In the genomic region with DNA sequence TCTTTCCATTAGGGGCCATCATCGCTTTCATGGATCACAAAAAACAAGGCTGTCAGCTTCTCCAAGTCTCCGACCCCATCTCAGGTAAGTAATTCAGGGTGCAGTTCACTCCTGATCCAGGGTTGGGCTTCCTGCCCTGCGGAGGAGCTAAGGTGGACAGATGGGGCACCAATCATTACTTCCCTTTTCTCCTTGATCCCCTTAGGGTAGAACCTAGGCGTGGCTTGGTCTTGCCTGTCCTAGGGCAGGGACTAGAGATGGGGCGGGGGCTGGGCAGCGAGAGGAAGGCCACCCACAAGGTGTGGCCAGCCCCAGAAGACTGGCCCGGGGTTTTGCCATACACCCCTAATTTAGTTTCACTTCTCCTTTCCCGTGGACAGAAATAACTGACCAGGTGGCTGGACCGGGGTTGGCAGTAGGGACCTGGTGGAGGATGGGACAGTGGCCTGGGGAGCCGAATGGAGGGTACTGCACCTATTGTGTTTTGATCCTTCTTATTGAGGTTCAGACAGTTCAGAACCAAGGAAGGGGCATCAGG, we compare ENCODE assay signal across 8 mouse cellular contexts. TPM values are rescaled to one million over a fixed set of nuclear protein-coding genes. Genes with fewer than 3 reads are reported as not detected.
DNase-seq lines count a peak whose midpoint lies in the region; ATAC-seq and TF ChIP-seq lines count a peak whose summit lies in the region.

No protein-coding gene starts in this region.

- H3K4me1 ChIP-seq in bone marrow, adult 2 months (ENCODE audit: control insufficient read depth, insufficient read depth, low read length) = peaks cover 2% of the 10 kb centered on the region
- H3K4me1 ChIP-seq in heart, embryonic 14.5 days (ENCODE audit: control insufficient read depth in 2 of 2, insufficient read depth in 2 of 2, low read length in 2 of 2) = peaks cover 13 to 15% of the 10 kb centered on the region in 2 experiments; a peak in 3 of 4 replicates
- peaks cover 56% of the 10 kb centered on the region for H3K4me1 ChIP-seq in liver, embryonic 15.5 days (replicated peaks)
- H3K4me1 ChIP-seq in neural tube, embryonic 13.5 days (replicated peaks) = peaks cover 21% of the 10 kb centered on the region

- peak; percentile 53; the same call in 1 of the 2 replicates for ATAC-seq in cerebellum, adult (ENCODE audit: insufficient number of reproducible peaks, low FRiP score, low TSS enrichment)
- ATAC-seq in heart, embryonic 14.5 days (ENCODE audit: insufficient number of reproducible peaks, insufficient read depth, low FRiP score, low read depth) = no peak
- peak; percentile 5; the same call in 1 of the 2 replicates for ATAC-seq in liver, embryonic 15.5 days (ENCODE audit: insufficient read depth)
- no peak for ATAC-seq in neural tube, embryonic 13.5 days (ENCODE audit: low read depth)

- WGBS in bone marrow, adult 2 months = 1% methylated on average over 10 of the region's 10 CpGs
- WGBS in heart, embryonic 14.5 days = 12% methylated on average over 10 of the region's 10 CpGs
- 11% methylated on average over 10 of the region's 10 CpGs for WGBS in liver, embryonic 15.5 days (ENCODE audit: insufficient replicate concordance)
- WGBS in neural tube, embryonic 13.5 days = 13% methylated on average over 10 of the region's 10 CpGs

- intact Hi-C loops in gastrocnemius, postnatal 36 days (cut with DNase I) = no loop called here

- 0 out of 2 replicates have a peak, but pooled peaks have one; percentile 12 for TF ChIP-seq POLR2A in bone marrow, adult 2 months (IDR thresholded peaks at IDR 0.05; ENCODE audit: borderline replicate concordance, control insufficient read depth, low read depth, low read length)

- H3K9me3 ChIP-seq in heart, embryonic 14.5 days (ENCODE audit: control insufficient read depth, low read length) = no peaks in the 10 kb centered on the region
- no peaks in the 10 kb centered on the region for H3K9me3 ChIP-seq in liver, embryonic 15.5 days (replicated peaks)
- no peaks in the 10 kb centered on the region for H3K9me3 ChIP-seq in neural tube, embryonic 13.5 days

- H3K4me3 ChIP-seq in bone marrow, adult 2 months (replicated peaks; ENCODE audit: control insufficient read depth, low read depth, low read length) = peak overlapping the region; percentile 64
- peak overlapping the region; percentile 37 to 40; a peak in 3 of 4 replicates for H3K4me3 ChIP-seq in heart, embryonic 14.5 days (ENCODE audit: control insufficient read depth in 1 of 2, insufficient read depth in 1 of 2, low read depth in 1 of 2, low read length in 2 of 2)
- peak overlapping the region; percentile 57 for H3K4me3 ChIP-seq in liver, embryonic 15.5 days (replicated peaks)
- H3K4me3 ChIP-seq in neural tube, embryonic 13.5 days = peak overlapping the region; percentile 29

- peak overlapping the region; percentile 54; the same call in 1 of the 2 replicates for H3K9ac ChIP-seq in heart, embryonic 14.5 days (ENCODE audit: low read length)
- H3K9ac ChIP-seq in liver, embryonic 15.5 days = peak overlapping the region; percentile 42; the same call in 1 of the 2 replicates
- no peak overlapping the region for H3K9ac ChIP-seq in neural tube, embryonic 13.5 days

- H3K27ac ChIP-seq in bone marrow, adult 2 months (ENCODE audit: control insufficient read depth, insufficient read depth, low read depth, low read length, poor library complexity) = peak overlapping the region; percentile 70
- no peak overlapping the region for H3K27ac ChIP-seq in heart, embryonic 14.5 days (replicated peaks in 1 of 2; ENCODE audit: control insufficient read depth in 1 of 2, insufficient read depth in 1 of 2, low read depth in 2 of 2, low read length in 2 of 2)
- H3K27ac ChIP-seq in liver, embryonic 15.5 days (replicated peaks) = peak overlapping the region; percentile 16; the same call in 1 of the 2 replicates
- H3K27ac ChIP-seq in neural tube, embryonic 13.5 days (replicated peaks) = no peak overlapping the region

- peaks cover 30% of the 10 kb centered on the region for H3K27me3 ChIP-seq in heart, embryonic 14.5 days (ENCODE audit: control insufficient read depth, insufficient read depth, low read length)
- H3K27me3 ChIP-seq in liver, embryonic 15.5 days = peaks cover 23% of the 10 kb centered on the region
- peaks cover 61% of the 10 kb centered on the region for H3K27me3 ChIP-seq in neural tube, embryonic 13.5 days

- no peak for DNase-seq in cerebellum, postnatal 10 days
- no peak for DNase-seq in gastrocnemius, postnatal 36 days
- no peak for DNase-seq in left cerebral cortex, adult 18-20 months (ENCODE audit: low spot score in 2 of 2)

- no peak for TF ChIP-seq CTCF in bone marrow, adult 2 months (IDR thresholded peaks at IDR 0.05; ENCODE audit: control insufficient read depth, insufficient read depth, low read length)

- H3K36me3 ChIP-seq in heart, embryonic 14.5 days (ENCODE audit: control insufficient read depth, insufficient read depth, low read length) = peaks cover 31% of the 10 kb centered on the region
- H3K36me3 ChIP-seq in liver, embryonic 15.5 days (replicated peaks) = peaks cover 15% of the 10 kb centered on the region
- peaks cover 36% of the 10 kb centered on the region for H3K36me3 ChIP-seq in neural tube, embryonic 13.5 days

- H3K4me2 ChIP-seq in heart, embryonic 14.5 days (ENCODE audit: low read length) = peak overlapping the region; percentile 83
- peak overlapping the region; percentile 95 for H3K4me2 ChIP-seq in liver, embryonic 15.5 days
- peak overlapping the region; percentile 54 for H3K4me2 ChIP-seq in neural tube, embryonic 13.5 days

RNA-seq across cellular contexts. Expression of gene Gemin7, which starts 0.6 kb away (rescaled TPM):
- polyA plus RNA-seq in bone marrow, adult 2 months (2011; ENCODE audit: insufficient read depth, insufficient read length, low replicate concordance, missing spikeins) = 52.9 and 74.3 TPM in 2 replicates
- 140 and 144 TPM in 2 replicates for polyA plus RNA-seq in heart, embryonic 14.5 days (2014; fragmentation: Nextera tagmentation; extraction: Ambion mirVana)
- polyA plus RNA-seq in liver, embryonic 15.5 days (2015; fragmentation: Nextera tagmentation; extraction: Ambion mirVana) = 79.6 and 90.9 TPM in 2 replicates
- 153 and 159 TPM in 2 replicates for polyA plus RNA-seq in neural tube, embryonic 13.5 days (2015; fragmentation: Nextera tagmentation; extraction: Ambion mirVana)
- total RNA-seq in gastrocnemius, postnatal 36 days (2021) = 10 to 100 TPM; 59.1 to 65.1 TPM
- 10 to 100 TPM; 51.0 to 53.7 TPM for total RNA-seq in left cerebral cortex, adult 18-20 months (2021)

RNA-seq across cellular contexts. Expression of gene Zfp296, which starts 0.9 kb away (rescaled TPM):
- 2.8 and 3.0 TPM in 2 replicates for polyA plus RNA-seq in bone marrow, adult 2 months (2011; ENCODE audit: insufficient read depth, insufficient read length, low replicate concordance, missing spikeins)
- polyA plus RNA-seq in heart, embryonic 14.5 days (2014; fragmentation: Nextera tagmentation; extraction: Ambion mirVana) = 0.13 and 0.38 TPM in 2 replicates
- 0.60 and 0.81 TPM in 2 replicates for polyA plus RNA-seq in liver, embryonic 15.5 days (2015; fragmentation: Nextera tagmentation; extraction: Ambion mirVana)
- 0.40 TPM in 1 of 2 replicates, not detected in the other for polyA plus RNA-seq in neural tube, embryonic 13.5 days (2015; fragmentation: Nextera tagmentation; extraction: Ambion mirVana)
- total RNA-seq in gastrocnemius, postnatal 36 days (2021) = under 1 TPM; 0.23 to 0.44 TPM
- 1 to 10 TPM; 2.0 to 2.7 TPM for total RNA-seq in left cerebral cortex, adult 18-20 months (2021)

RNA-seq across cellular contexts. Expression of gene Ppp1r37, which starts 15.1 kb away (rescaled TPM):
- 71.6 and 93.5 TPM in 2 replicates for polyA plus RNA-seq in bone marrow, adult 2 months (2011; ENCODE audit: insufficient read depth, insufficient read length, low replicate concordance, missing spikeins)
- 2.9 and 5.3 TPM in 2 replicates for polyA plus RNA-seq in heart, embryonic 14.5 days (2014; fragmentation: Nextera tagmentation; extraction: Ambion mirVana)
- 10.2 and 15.7 TPM in 2 replicates for polyA plus RNA-seq in liver, embryonic 15.5 days (2015; fragmentation: Nextera tagmentation; extraction: Ambion mirVana)
- 32.7 and 36.5 TPM in 2 replicates for polyA plus RNA-seq in neural tube, embryonic 13.5 days (2015; fragmentation: Nextera tagmentation; extraction: Ambion mirVana)
- 10 to 100 TPM; 34.8 to 41.4 TPM for total RNA-seq in gastrocnemius, postnatal 36 days (2021)
- 100 to 1,000 TPM; 139 to 147 TPM for total RNA-seq in left cerebral cortex, adult 18-20 months (2021)

RNA-seq across cellular contexts. Expression of gene Clasrp, which starts 26.3 kb away (rescaled TPM):
- 64.7 and 98.2 TPM in 2 replicates for polyA plus RNA-seq in bone marrow, adult 2 months (2011; ENCODE audit: insufficient read depth, insufficient read length, low replicate concordance, missing spikeins)
- 26.6 and 29.2 TPM in 2 replicates for polyA plus RNA-seq in heart, embryonic 14.5 days (2014; fragmentation: Nextera tagmentation; extraction: Ambion mirVana)
- 12.2 and 13.4 TPM in 2 replicates for polyA plus RNA-seq in liver, embryonic 15.5 days (2015; fragmentation: Nextera tagmentation; extraction: Ambion mirVana)
- 52.9 and 61.6 TPM in 2 replicates for polyA plus RNA-seq in neural tube, embryonic 13.5 days (2015; fragmentation: Nextera tagmentation; extraction: Ambion mirVana)
- total RNA-seq in gastrocnemius, postnatal 36 days (2021) = 10 to 100 TPM; 10.9 to 12.0 TPM
- total RNA-seq in left cerebral cortex, adult 18-20 months (2021) = 10 to 100 TPM; 70.4 to 87.0 TPM

RNA-seq across cellular contexts. Expression of gene Relb, which starts 51.3 kb away (rescaled TPM):
- polyA plus RNA-seq in bone marrow, adult 2 months (2011; ENCODE audit: insufficient read depth, insufficient read length, low replicate concordance, missing spikeins) = 6.4 and 12.0 TPM in 2 replicates
- 4.8 and 6.1 TPM in 2 replicates for polyA plus RNA-seq in heart, embryonic 14.5 days (2014; fragmentation: Nextera tagmentation; extraction: Ambion mirVana)
- 1.7 TPM in 2 replicates for polyA plus RNA-seq in liver, embryonic 15.5 days (2015; fragmentation: Nextera tagmentation; extraction: Ambion mirVana)
- 5.6 and 6.6 TPM in 2 replicates for polyA plus RNA-seq in neural tube, embryonic 13.5 days (2015; fragmentation: Nextera tagmentation; extraction: Ambion mirVana)
- total RNA-seq in gastrocnemius, postnatal 36 days (2021) = 1 to 10 TPM; 5.1 to 6.0 TPM
- total RNA-seq in left cerebral cortex, adult 18-20 months (2021) = 1 to 10 TPM; 7.5 to 8.1 TPM

Comparison
In these comparisons a context has a peak if more than half of its experiments do, and no peak if none do; other contexts are left out.
1. ATAC-seq: peak in cerebellum, adult (single experiment) and liver, embryonic 15.5 days (single experiment); none in heart, embryonic 14.5 days (single experiment) and neural tube, embryonic 13.5 days (single experiment).
2. H3K27ac ChIP-seq: peak in bone marrow, adult 2 months (single experiment) and liver, embryonic 15.5 days (single experiment); none in heart, embryonic 14.5 days (0 of 2) and neural tube, embryonic 13.5 days (single experiment).
3. Peak in every context shown above with its lines, with median percentiles within 50 percentile points of each other: H3K4me3 ChIP-seq and H3K4me2 ChIP-seq.